Mouse (Mus musculus) olfactory bulb, adult 2 months (tissue): ENCODE data around the gene Fgfr2.

Experiments
- CTCF ChIP-seq: fragments of 200-500 bp; IDR thresholded peaks from 2 replicates; pipeline ENCODE4 v1.5.1; 2012; ENCODE audit warnings: low read depth, mild to moderate bottlenecking, low read length, moderate library complexity; ENCODE audit not compliant: insufficient read depth
- POLR2A ChIP-seq: fragments of 200-500 bp; IDR thresholded peaks from 2 replicates; pipeline ENCODE4 v1.6.1; 2012; ENCODE audit warnings: mild to moderate bottlenecking, low read depth, low read length, moderate library complexity; ENCODE audit not compliant: insufficient read depth

GRCm38 (mm10) chr7:132665664-132666382 lies 457.3 kb downstream of the Fgfr2 start:
- no peak for TF ChIP-seq POLR2A
- TF ChIP-seq CTCF, result no peak
